Comparison of ENCODE assay signal across 7 mouse cellular contexts in genomic region chr2:57123991-57124840, GRCm38 (mm10). TPM values are rescaled to one million over a fixed set of nuclear protein-coding genes. Genes with fewer than 3 reads are reported as not detected.
A peak's percentile ranks its signal among the peaks of the same experiment; 100 is the strongest.
DNase-seq lines count a peak whose midpoint lies in the region; ATAC-seq and TF ChIP-seq lines count a peak whose summit lies in the region.

Gene Nr4a2, minus strand, starts transcription at chr2:57124003.

- peak within 1 kb of the TSS; percentile 99 for H3K27ac ChIP-seq in midbrain, embryonic 10.5 days (replicated peaks)
- H3K27ac ChIP-seq in small intestine, adult 2 months (ENCODE audit: insufficient read depth, low read depth, low read length) = peak within 1 kb of the TSS; percentile 50

- 0 out of 2 replicates have a peak, but pooled peaks cover 4% of the 10 kb centered on the region for H3K36me3 ChIP-seq in midbrain, embryonic 10.5 days
- H3K36me3 ChIP-seq in small intestine, adult 2 months (ENCODE audit: control insufficient read depth, insufficient read depth, low read length) = no peaks in the 10 kb centered on the region

- no peaks in the 10 kb centered on the region for H3K9me3 ChIP-seq in midbrain, embryonic 10.5 days (replicated peaks)

- TF ChIP-seq POLR2A in small intestine, adult 2 months (IDR thresholded peaks at IDR 0.05; ENCODE audit: low read depth, low read length) = peak; percentile 23; the same call in 1 of the 2 replicates

- H3K4me1 ChIP-seq in midbrain, embryonic 10.5 days = peaks cover 22% of the 10 kb centered on the region
- no peaks in the 10 kb centered on the region for H3K4me1 ChIP-seq in small intestine, adult 2 months (ENCODE audit: control insufficient read depth, insufficient read depth, insufficient read length, low read length)

- H3K27me3 ChIP-seq in midbrain, embryonic 10.5 days (ENCODE audit: low read depth, poor library complexity, severe bottlenecking) = peaks cover 28% of the 10 kb centered on the region
- H3K27me3 ChIP-seq in small intestine, adult 2 months (ENCODE audit: control insufficient read depth, insufficient read depth, low read length) = no peaks in the 10 kb centered on the region

- peak; percentile 33 for ATAC-seq in inflammation-experienced regulatory T-cells, adult 6 months

- DNase-seq in adrenal gland, adult (ENCODE audit: inconsistent age in 2 of 2, low spot score in 1 of 2) = peak; percentile 91 to 96
- DNase-seq in cerebellum, postnatal 4 days (ENCODE audit: low spot score in 2 of 2) = peak; percentile 40 to 78
- DNase-seq in gastrocnemius, postnatal 14 days = peak; percentile 89
- peak; percentile 82 for DNase-seq in left cerebral cortex, postnatal 4 days
- peak; percentile 83 for DNase-seq in midbrain, embryonic 10.5 days (ENCODE audit: low spot score)

- peak within 1 kb of the TSS; percentile 96 for H3K4me3 ChIP-seq in midbrain, embryonic 10.5 days
- peak within 1 kb of the TSS; percentile 88 for H3K4me3 ChIP-seq in small intestine, adult 2 months (ENCODE audit: low read depth, low read length)

- intact Hi-C loops in gastrocnemius, postnatal 14 days (cut with DNase I; ENCODE audit: low total_unique reads) = loop anchor here (10.0 kb wide), 1 partner anchor 191 kb away; no protein-coding TSS in a partner anchor
- intact Hi-C loops in left cerebral cortex, postnatal 4 days (cut with DNase I) = loop anchor here (5.0 kb wide), 1 partner anchor 573 kb away; no protein-coding TSS in a partner anchor

- WGBS in midbrain, embryonic 10.5 days = 6% methylated on average over 66 of the region's 69 CpGs
- 7% methylated on average over 68 of the region's 69 CpGs for WGBS in small intestine, adult 2 months

- TF ChIP-seq CTCF in small intestine, adult 2 months (IDR thresholded peaks at IDR 0.05; ENCODE audit: extremely low read depth, insufficient read length, insufficient replicate concordance, low read depth, low read length) = no peak

RNA-seq across cellular contexts. Expression of gene Nr4a2, which starts in this region (rescaled TPM):
- total RNA-seq in gastrocnemius, postnatal 14 days (2021) = 1 to 10 TPM; 1.2 to 1.7 TPM
- polyA plus RNA-seq in inflammation-experienced regulatory T-cells, adult 6 months (2017; shearing (Covaris generic)) = 10 to 100 TPM in 1 of 3 experiments, 1 to 10 TPM in 2; 2.2 to 14.5 (median 3.7) TPM
- total RNA-seq in left cerebral cortex, postnatal 4 days (2021) = 10 to 100 TPM; 78.0 to 87.9 TPM
- polyA plus RNA-seq in midbrain, embryonic 10.5 days (2016; fragmentation: Nextera tagmentation; extraction: Ambion mirVana) = 6.9 and 13.8 TPM in 2 replicates
- 2.0 and 2.3 TPM in 2 replicates for polyA plus RNA-seq in small intestine, adult 2 months (2012; rRNA removed)

Comparison
In these comparisons a context has a peak if more than half of its experiments do, and no peak if none do; other contexts are left out.
1. Peak in every context shown above with its lines: DNase-seq, ATAC-seq, H3K4me3 ChIP-seq and H3K27ac ChIP-seq.
2. RNA of gene Nr4a2 (total RNA-seq): 78.0 to 87.9 TPM in left cerebral cortex, postnatal 4 days; 1.2 to 1.7 TPM in gastrocnemius, postnatal 14 days; every median in the first group is over 10 times any median in the second.